Mouse (Mus musculus) bone marrow macrophage, adult 2 months (primary cell): Measurements from ENCODE around the gene Otud3.

Source experiments
- CTCF ChIP-seq: IDR thresholded peaks from 2 replicates; pipeline ENCODE4 v1.5.1; 2012; ENCODE audit warnings: low read depth, mild to moderate bottlenecking, low read length, moderate library complexity
- POLR2A ChIP-seq: IDR thresholded peaks from 2 replicates; pipeline ENCODE4 v1.6.1; 2012; ENCODE audit warnings: mild to moderate bottlenecking, low read depth, low read length, borderline replicate concordance

- no peak for TF ChIP-seq CTCF
- TF ChIP-seq POLR2A: no peak
These were observed 24.1 kb downstream of the Otud3 start for GRCm38 (mm10) chr4:138889635-138890034.
